Mouse (Mus musculus) E14TG2a.4 (cell line): Measurements from ENCODE around the gene Armh4.
A peak's percentile ranks its signal among the peaks of the same experiment; 100 is the strongest.
"Not testable (repeated sequence)": the region's sequence is repeated elsewhere in the genome, so short reads cannot be mapped to it uniquely, and the experiment has no call there.

Experiments used
- H3K27me3 ChIP-seq: 2 replicates; pipeline ENCODE4 v1.6.1; 2014; ENCODE audit warnings: low read length, control low read depth; ENCODE audit not compliant: insufficient read depth
- H3K36me3 ChIP-seq: 2 replicates; pipeline ENCODE4 v1.6.1; 2014; ENCODE audit warnings: low read length, control low read depth; ENCODE audit not compliant: insufficient read depth
- H3K4me1 ChIP-seq: replicated peaks from 2 replicates; pipeline ENCODE4 v1.6.1; 2014; ENCODE audit warnings: low read depth, low read length, control low read depth
- H3K4me3 ChIP-seq: replicated peaks from 2 replicates; pipeline ENCODE4 v1.5.1; 2014; ENCODE audit warnings: mild to moderate bottlenecking, low read length
- H3K9me3 ChIP-seq: 2 replicates; pipeline ENCODE4 v1.6.1; 2014; ENCODE audit warnings: low read length, control low read depth
- CTCF ChIP-seq: conservative IDR thresholded peaks from 2 replicates; pipeline ENCODE4 v1.5.1; 2014; ENCODE audit warnings: low read length
- NANOG ChIP-seq: IDR thresholded peaks from 2 replicates; pipeline ENCODE4 v1.6.1; 2014; ENCODE audit warnings: borderline replicate concordance, low read length, mixed read lengths
- POU5F1 ChIP-seq: IDR thresholded peaks from 2 replicates; pipeline ENCODE4 v1.6.1; 2014; ENCODE audit warnings: low read length, borderline replicate concordance

Armh4 gene

GRCm38 (mm10) chr14:49785793-49786192 is 2.6 kb upstream of the Armh4 start:
- Histone ChIP-seq H3K36me3 (no peaks in the 10 kb centered on the region), H3K9me3 (no peaks in the 10 kb centered on the region), H3K4me1 (peaks cover 19% of the 10 kb centered on the region), H3K4me3 (no peak overlapping the region), H3K27me3 (0 out of 2 replicates have a peak, but pooled peaks cover 3% of the 10 kb centered on the region)
- no peak for TF ChIP-seq POU5F1
- TF ChIP-seq NANOG = no peak
- peak; percentile 98 for TF ChIP-seq CTCF

- no peaks in the 10 kb centered on the region for H3K9me3 ChIP-seq
- peak overlapping the region; percentile 88 for H3K4me3 ChIP-seq
- TF ChIP-seq POU5F1 (no peak), NANOG (no peak), CTCF (no peak)
- H3K4me1 ChIP-seq = peaks cover 19% of the 10 kb centered on the region
- no peaks in the 10 kb centered on the region for H3K36me3 ChIP-seq
- H3K27me3 ChIP-seq = 0 out of 2 replicates have a peak, but pooled peaks cover 3% of the 10 kb centered on the region
These were observed 683 bp upstream of the Armh4 start for GRCm38 (mm10) chr14:49783866-49784265.

GRCm38 (mm10) chr14:49780416-49780815 is 2.8 kb downstream of the Armh4 start:
- Histone ChIP-seq H3K9me3 (no peaks in the 10 kb centered on the region), H3K27me3 (no peaks in the 10 kb centered on the region), H3K4me1 (peaks cover 19% of the 10 kb centered on the region), H3K36me3 (no peaks in the 10 kb centered on the region), H3K4me3 (no peak overlapping the region)
- no peak for TF ChIP-seq POU5F1
- no peak for TF ChIP-seq CTCF
- no peak for TF ChIP-seq NANOG

GRCm38 (mm10) chr14:49777539-49777938 is 5.6 kb downstream of the Armh4 start:
- not testable (repeated sequence) for H3K36me3 ChIP-seq, H3K4me3 ChIP-seq, H3K4me1 ChIP-seq, H3K9me3 ChIP-seq, H3K27me3 ChIP-seq

GRCm38 (mm10) chr14:49771746-49772145 is 11.4 kb downstream of the Armh4 start:
- Histone ChIP-seq H3K27me3 (no peaks in the 10 kb centered on the region), H3K36me3 (peaks cover 19% of the 10 kb centered on the region), H3K9me3 (no peaks in the 10 kb centered on the region), H3K4me3 (no peak overlapping the region), H3K4me1 (no peaks in the 10 kb centered on the region)
- TF ChIP-seq CTCF = no peak
- no peak for TF ChIP-seq NANOG
- TF ChIP-seq POU5F1 = no peak

- no peak for TF ChIP-seq POU5F1
- H3K4me1 ChIP-seq = no peaks in the 10 kb centered on the region
- H3K4me3 ChIP-seq = no peak overlapping the region
- no peaks in the 10 kb centered on the region for H3K27me3 ChIP-seq
- H3K9me3 ChIP-seq = no peaks in the 10 kb centered on the region
- peaks cover 18% of the 10 kb centered on the region; the same call in 1 of the 2 replicates for H3K36me3 ChIP-seq
These were observed 16.6 kb downstream of the Armh4 start for GRCm38 (mm10) chr14:49766601-49767000.

- no peak overlapping the region for H3K4me3 ChIP-seq
- H3K36me3 ChIP-seq = peaks cover 5% of the 10 kb centered on the region; the same call in 1 of the 2 replicates
- H3K27me3 ChIP-seq = no peaks in the 10 kb centered on the region
- TF ChIP-seq NANOG (no peak), POU5F1 (no peak), CTCF (no peak)
- H3K9me3 ChIP-seq = no peaks in the 10 kb centered on the region
- H3K4me1 ChIP-seq = no peaks in the 10 kb centered on the region
These were observed 27.3 kb downstream of the Armh4 start for GRCm38 (mm10) chr14:49755845-49756244.

- Histone ChIP-seq H3K4me1 (no peaks in the 10 kb centered on the region), H3K4me3 (no peak overlapping the region), H3K9me3 (no peaks in the 10 kb centered on the region), H3K27me3 (no peaks in the 10 kb centered on the region), H3K36me3 (peaks cover 8% of the 10 kb centered on the region; the same call in 1 of the 2 replicates)
- TF ChIP-seq NANOG = no peak
- no peak for TF ChIP-seq CTCF
- no peak for TF ChIP-seq POU5F1
These were observed 30.6 kb downstream of the Armh4 start for GRCm38 (mm10) chr14:49752614-49753013.

- Histone ChIP-seq H3K9me3 (no peaks in the 10 kb centered on the region), H3K36me3 (peaks cover 3% of the 10 kb centered on the region; the same call in 1 of the 2 replicates), H3K4me3 (no peak overlapping the region), H3K4me1 (no peaks in the 10 kb centered on the region), H3K27me3 (no peaks in the 10 kb centered on the region)
- TF ChIP-seq NANOG (no peak), CTCF (no peak), POU5F1 (no peak)
These were observed 37.3 kb downstream of the Armh4 start for GRCm38 (mm10) chr14:49745874-49746273.
